Comparison of ENCODE assay signal across 18 mouse cellular contexts in the genomic region with DNA sequence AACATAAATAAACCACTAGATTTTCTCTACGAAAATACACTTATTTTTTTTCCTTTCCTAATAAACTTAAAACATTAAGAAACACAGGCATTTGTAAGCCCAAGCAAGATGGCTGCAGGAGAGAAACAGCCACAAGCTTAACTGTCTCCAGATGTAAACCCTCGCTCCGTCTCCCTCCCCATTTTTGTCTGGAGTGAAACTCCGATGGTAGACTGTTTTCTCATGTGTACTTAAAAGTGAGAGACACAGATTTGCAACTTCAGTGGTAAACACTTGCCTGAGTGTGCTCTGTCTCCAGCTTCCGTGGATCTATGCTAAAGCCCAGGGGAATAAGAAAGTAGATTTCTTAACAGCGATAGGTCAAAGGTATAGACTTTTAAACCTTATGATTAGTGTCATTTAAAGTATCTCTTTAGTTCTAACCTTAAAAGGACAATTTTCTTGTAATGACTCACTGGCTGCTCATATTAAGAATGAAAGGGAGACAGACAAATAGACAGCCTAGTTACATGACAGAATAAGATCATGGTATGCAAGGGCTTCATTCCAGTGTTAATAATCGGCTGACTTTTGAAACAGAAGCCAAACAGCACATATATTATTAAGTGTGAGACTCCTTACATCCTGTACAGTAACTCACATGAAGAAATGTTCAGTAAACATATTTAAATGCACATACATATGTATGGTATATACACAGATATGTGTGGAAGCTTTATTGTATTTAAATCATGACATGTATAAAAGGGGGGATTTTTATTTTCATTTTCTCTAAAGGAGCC.
DNase-seq lines count a peak whose midpoint lies in the region; ATAC-seq and TF ChIP-seq lines count a peak whose summit lies in the region.
"Had no signal": no experiment of that assay in that cellular context is flagged by ENCODE, and none has a peak within 500 bp of the region (broad histone marks: within the 10 kb centered on the region; RNA-seq: fewer than 3 reads in every experiment).

No protein-coding gene starts in this region.

- no peaks in the 10 kb centered on the region for H3K9me3 ChIP-seq in kidney, postnatal 0 days (replicated peaks; ENCODE audit: low read length)
- no peaks in the 10 kb centered on the region for H3K9me3 ChIP-seq in embryonic facial prominence, embryonic 15.5 days (replicated peaks)
- no peaks in the 10 kb centered on the region for H3K9me3 ChIP-seq in limb, embryonic 13.5 days
- H3K9me3 ChIP-seq in liver, postnatal 0 days (ENCODE audit: low read length), result no peaks in the 10 kb centered on the region
- H3K9me3 ChIP-seq: forebrain, embryonic 15.5 days; megakaryocyte, embryonic 14.5 days; midbrain, embryonic 15.5 days had no signal

- ATAC-seq in kidney, postnatal 0 days (replicated peaks; ENCODE audit: low FRiP score, low read depth), result no peak
- no peak for ATAC-seq in embryonic facial prominence, embryonic 15.5 days (ENCODE audit: insufficient number of reproducible peaks, low FRiP score, low TSS enrichment, low read depth)
- 0 out of 2 replicates have a peak, but pooled peaks have one; percentile 59 for ATAC-seq in limb, embryonic 13.5 days (ENCODE audit: low FRiP score, low read depth)
- no peak for ATAC-seq in liver, postnatal 0 days
- ATAC-seq: forebrain, embryonic 15.5 days; intestine, embryonic 16.5 days; midbrain, embryonic 15.5 days had no signal

- TF ChIP-seq EP300 in liver, postnatal 0 days (IDR thresholded peaks at IDR 0.05; ENCODE audit: low read depth), result no peak

- no peaks in the 10 kb centered on the region for H3K4me1 ChIP-seq in kidney, postnatal 0 days (replicated peaks; ENCODE audit: insufficient read depth, low read length)
- no peaks in the 10 kb centered on the region for H3K4me1 ChIP-seq in kidney, adult 2 months (ENCODE audit: control insufficient read depth, insufficient read depth, low read length)
- no peaks in the 10 kb centered on the region for H3K4me1 ChIP-seq in embryonic facial prominence, embryonic 15.5 days
- H3K4me1 ChIP-seq in limb, embryonic 13.5 days, result peaks cover 8% of the 10 kb centered on the region; the same call in 1 of the 2 replicates
- no peaks in the 10 kb centered on the region for H3K4me1 ChIP-seq in liver, postnatal 0 days (ENCODE audit: insufficient read depth)
- H3K4me1 ChIP-seq: forebrain, embryonic 15.5 days; megakaryocyte, embryonic 14.5 days; midbrain, embryonic 15.5 days had no signal

- no peak overlapping the region for H3K27ac ChIP-seq in kidney, postnatal 0 days
- H3K27ac ChIP-seq in kidney, adult 2 months (ENCODE audit: insufficient read depth, low read depth, low read length), result no peak overlapping the region
- 0 out of 2 replicates have a peak overlapping the region, but pooled peaks have one; percentile 44 for H3K27ac ChIP-seq in embryonic facial prominence, embryonic 15.5 days (replicated peaks)
- H3K27ac ChIP-seq in limb, embryonic 13.5 days, result no peak overlapping the region
- H3K27ac ChIP-seq in liver, postnatal 0 days (ENCODE audit: low read depth), result no peak overlapping the region
- H3K27ac ChIP-seq: forebrain, embryonic 15.5 days; hindbrain, embryonic 14.5 days; midbrain, embryonic 15.5 days had no signal

- TF ChIP-seq POLR2A in kidney, adult 2 months (IDR thresholded peaks at IDR 0.05; ENCODE audit: low read depth, low read length), result no peak

- H3K36me3 ChIP-seq in kidney, postnatal 0 days (ENCODE audit: insufficient read depth, low read length), result no peaks in the 10 kb centered on the region
- no peaks in the 10 kb centered on the region for H3K36me3 ChIP-seq in kidney, adult 2 months (ENCODE audit: control insufficient read depth, insufficient read depth, low read length)
- no peaks in the 10 kb centered on the region for H3K36me3 ChIP-seq in embryonic facial prominence, embryonic 15.5 days
- H3K36me3 ChIP-seq in limb, embryonic 13.5 days, result no peaks in the 10 kb centered on the region
- H3K36me3 ChIP-seq in liver, postnatal 0 days (replicated peaks; ENCODE audit: insufficient read depth, low read length), result no peaks in the 10 kb centered on the region
- H3K36me3 ChIP-seq: forebrain, embryonic 15.5 days; midbrain, embryonic 15.5 days had no signal

- H3K4me2 ChIP-seq in kidney, postnatal 0 days (ENCODE audit: low read length), result no peak overlapping the region
- no peak overlapping the region for H3K4me2 ChIP-seq in embryonic facial prominence, embryonic 15.5 days (replicated peaks)
- H3K4me2 ChIP-seq in limb, embryonic 13.5 days (replicated peaks), result 0 out of 2 replicates have a peak overlapping the region, but pooled peaks have one; percentile 27
- no peak overlapping the region for H3K4me2 ChIP-seq in liver, postnatal 0 days (ENCODE audit: low read depth, low read length)
- H3K4me2 ChIP-seq: forebrain, embryonic 15.5 days; hindbrain, embryonic 14.5 days; midbrain, embryonic 15.5 days had no signal

- no peak overlapping the region for H3K9ac ChIP-seq in kidney, postnatal 0 days (ENCODE audit: low read depth, low read length)
- H3K9ac ChIP-seq in embryonic facial prominence, embryonic 15.5 days, result no peak overlapping the region
- H3K9ac ChIP-seq in limb, embryonic 13.5 days, result no peak overlapping the region
- H3K9ac ChIP-seq in liver, postnatal 0 days (replicated peaks), result no peak overlapping the region
- H3K9ac ChIP-seq: forebrain, embryonic 15.5 days; hindbrain, embryonic 14.5 days; midbrain, embryonic 15.5 days had no signal

- TF ChIP-seq CTCF in kidney, postnatal 0 days (IDR thresholded peaks at IDR 0.05; ENCODE audit: low read depth), result no peak
- no peak for TF ChIP-seq CTCF in kidney, adult 2 months (conservative IDR thresholded peaks at IDR 0.05; ENCODE audit: insufficient read depth, insufficient read length, low read depth, low read length)
- TF ChIP-seq CTCF in liver, postnatal 0 days (IDR thresholded peaks at IDR 0.05; ENCODE audit: low read depth), result no peak

- 62% methylated on average over 7 of the region's 7 CpGs for WGBS in kidney, postnatal 0 days
- WGBS in kidney, adult 2 months, result 78% methylated on average over 7 of the region's 7 CpGs
- WGBS in embryonic facial prominence, embryonic 15.5 days, result 26% methylated on average over 7 of the region's 7 CpGs
- WGBS in limb, embryonic 13.5 days, result 31% methylated on average over 7 of the region's 7 CpGs
- WGBS in liver, postnatal 0 days (ENCODE audit: insufficient replicate concordance), result 69% methylated on average over 7 of the region's 7 CpGs

- H3K4me3 ChIP-seq in kidney, postnatal 0 days (replicated peaks; ENCODE audit: low read depth, low read length), result no peak overlapping the region
- H3K4me3 ChIP-seq in kidney, adult 2 months (ENCODE audit: insufficient read depth, low read depth, low read length), result no peak overlapping the region
- H3K4me3 ChIP-seq in embryonic facial prominence, embryonic 15.5 days (replicated peaks), result no peak overlapping the region
- no peak overlapping the region for H3K4me3 ChIP-seq in limb, embryonic 13.5 days
- no peak overlapping the region for H3K4me3 ChIP-seq in liver, postnatal 0 days (ENCODE audit: low read depth, low read length)
- H3K4me3 ChIP-seq: erythroblast, embryonic 14.5 days; forebrain, embryonic 15.5 days; megakaryocyte, embryonic 14.5 days; midbrain, embryonic 15.5 days; myocyte had no signal

- peak; percentile 57 for DNase-seq in kidney, postnatal 0 days (ENCODE audit: low spot score)
- DNase-seq in kidney, adult 2 months, result no peak
- DNase-seq in embryo, embryonic 10.5 days (ENCODE audit: low spot score), result peak; percentile 38
- no peak for DNase-seq in left cerebral cortex, adult 18-20 months (ENCODE audit: low spot score in 2 of 2)
- no peak for DNase-seq in liver, postnatal 0 days
- DNase-seq: cerebellum, adult 2 months; cerebellum, postnatal 36 days; lung, adult 2 months; thymus, postnatal 14 days had no signal

- H3K27me3 ChIP-seq in kidney, postnatal 0 days (ENCODE audit: insufficient read depth, low read length), result no peaks in the 10 kb centered on the region
- H3K27me3 ChIP-seq in kidney, adult 2 months (replicated peaks; ENCODE audit: control insufficient read depth, insufficient read depth, low read length), result no peaks in the 10 kb centered on the region
- H3K27me3 ChIP-seq in embryonic facial prominence, embryonic 15.5 days, result no peaks in the 10 kb centered on the region
- no peaks in the 10 kb centered on the region for H3K27me3 ChIP-seq in limb, embryonic 13.5 days
- H3K27me3 ChIP-seq in liver, postnatal 0 days (ENCODE audit: insufficient read depth, low read length), result no peaks in the 10 kb centered on the region
- H3K27me3 ChIP-seq: forebrain, embryonic 15.5 days; megakaryocyte, embryonic 14.5 days; midbrain, embryonic 15.5 days had no signal

Comparison
In these comparisons a context has a peak if more than half of its experiments do, and no peak if none do; other contexts are left out.
1. DNase-seq: peak in kidney, postnatal 0 days (single experiment) and embryo, embryonic 10.5 days (single experiment); none in kidney, adult 2 months (single experiment), left cerebral cortex, adult 18-20 months (0 of 2) and liver, postnatal 0 days (single experiment).